Comparison of ENCODE assay signal across 18 mouse cellular contexts in genomic region chr5:118808946-118809345, GRCm38 (mm10).
A peak's percentile ranks its signal among the peaks of the same experiment; 100 is the strongest.
DNase-seq lines count a peak whose midpoint lies in the region; TF ChIP-seq lines count a peak whose summit lies in the region.
"Had no signal": no experiment of that assay in that cellular context is flagged by ENCODE, and none has a peak within 500 bp of the region (broad histone marks: within the 10 kb centered on the region; RNA-seq: fewer than 3 reads in every experiment).

No protein-coding gene starts in this region.

- H3K9me3 ChIP-seq in heart, embryonic 10.5 days = no peaks in the 10 kb centered on the region
- H3K9me3 ChIP-seq: embryonic facial prominence, embryonic 10.5 days; embryonic facial prominence, embryonic 12.5 days; forebrain, embryonic 12.5 days had no signal

- peak; percentile 9 to 14 for DNase-seq in heart, adult 18-20 months
- no peak for DNase-seq in heart, embryonic 10.5 days (ENCODE audit: low spot score)
- DNase-seq in R1 (ENCODE audit: low read depth, low spot score) = peak; percentile 73
- peak; percentile 51 for DNase-seq in ZHBTc4 (ENCODE audit: low read depth, low spot score)
- no peak for DNase-seq in spleen, postnatal 4 days (ENCODE audit: low spot score in 2 of 2)
- DNase-seq in adrenal gland, adult 8-10 months = no peak
- DNase-seq: adrenal gland, adult 2 months; adrenal gland, postnatal 14 days; adrenal gland, postnatal 36 days; cerebellum, adult 11-12 months; cerebellum, adult 2 months; cerebellum, adult 9-10 months; cerebellum, postnatal 10 days; cerebellum, postnatal 25 days had no signal

- peak overlapping the region; percentile 18 for H3K4me2 ChIP-seq in myocyte (ENCODE audit: low read depth)
- H3K4me2 ChIP-seq: embryonic facial prominence, embryonic 12.5 days; forebrain, embryonic 12.5 days had no signal

- H3K4me1 ChIP-seq in heart, embryonic 10.5 days = peaks cover 20% of the 10 kb centered on the region

- TF ChIP-seq POLR2A in myocyte (IDR thresholded peaks at IDR 0.05; ENCODE audit: insufficient read length, low read depth) = no peak

- no peak overlapping the region for H3ac ChIP-seq in myocyte (ENCODE audit: control insufficient read depth, insufficient read length)

- H3K4me3 ChIP-seq in heart, embryonic 10.5 days = no peak overlapping the region
- no peak overlapping the region for H3K4me3 ChIP-seq in myocyte
- H3K4me3 ChIP-seq: embryonic facial prominence, embryonic 10.5 days; embryonic facial prominence, embryonic 12.5 days; forebrain, embryonic 12.5 days had no signal

- no peak overlapping the region for H3K27ac ChIP-seq in heart, embryonic 10.5 days
- H3K27ac ChIP-seq: embryonic facial prominence, embryonic 10.5 days; embryonic facial prominence, embryonic 12.5 days; forebrain, embryonic 12.5 days had no signal

- H3K27me3 ChIP-seq in heart, embryonic 10.5 days (ENCODE audit: insufficient read depth, poor library complexity, severe bottlenecking) = 0 out of 2 replicates have a peak, but pooled peaks cover 6% of the 10 kb centered on the region
- no peaks in the 10 kb centered on the region for H3K27me3 ChIP-seq in myocyte (ENCODE audit: control insufficient read depth, insufficient read depth, insufficient read length)
- H3K27me3 ChIP-seq: embryonic facial prominence, embryonic 12.5 days had no signal

- WGBS in heart, embryonic 10.5 days = 78% methylated on average over 12 of the region's 12 CpGs

- no peaks in the 10 kb centered on the region for H3K79me2 ChIP-seq in myocyte (ENCODE audit: control insufficient read depth, insufficient read depth)

- H3K36me3 ChIP-seq in heart, embryonic 10.5 days = no peaks in the 10 kb centered on the region
- H3K36me3 ChIP-seq in myocyte (ENCODE audit: control insufficient read depth, insufficient read depth) = no peaks in the 10 kb centered on the region
- H3K36me3 ChIP-seq: embryonic facial prominence, embryonic 10.5 days; embryonic facial prominence, embryonic 12.5 days; forebrain, embryonic 12.5 days had no signal

TF ChIP-seq in myocyte, 11 proteins besides CTCF, POLR2A, EP300 and RAD21:
- TF ChIP-seq SRF (IDR thresholded peaks at IDR 0.05; ENCODE audit: control insufficient read depth, insufficient read length, low read depth) (no peak), TCF12 (IDR thresholded peaks at IDR 0.05; ENCODE audit: insufficient read depth, poor library complexity, severe bottlenecking) (no peak), USF1 (IDR thresholded peaks at IDR 0.05; ENCODE audit: low read depth) (no peak), CEBPB (IDR thresholded peaks at IDR 0.05; ENCODE audit: insufficient read depth, poor library complexity, severe bottlenecking) (no peak), POLR2AphosphoS2 (IDR thresholded peaks at IDR 0.05; ENCODE audit: insufficient read length, low read depth) (no peak), MYOD1 (IDR thresholded peaks at IDR 0.05; ENCODE audit: control insufficient read depth in 1 of 3, insufficient read length in 2 of 3, low read depth in 2 of 3) (no peak), REST (IDR thresholded peaks at IDR 0.05; ENCODE audit: insufficient read depth, insufficient read length) (no peak), E2F4 (IDR thresholded peaks at IDR 0.05; ENCODE audit: insufficient read depth) (no peak), MYOG (IDR thresholded peaks at IDR 0.05; ENCODE audit: control insufficient read depth in 1 of 3, insufficient read depth in 1 of 3, insufficient read length in 2 of 3, low read depth in 2 of 3) (no peak), MAX (IDR thresholded peaks at IDR 0.05; ENCODE audit: low read depth) (no peak), TCF3 (IDR thresholded peaks at IDR 0.05; ENCODE audit: insufficient read length, low read depth) (no peak)

Comparison
In these comparisons a context has a peak if more than half of its experiments do, and no peak if none do; other contexts are left out.
1. DNase-seq: peak in heart, adult 18-20 months (2 of 2), R1 (single experiment) and ZHBTc4 (single experiment); none in heart, embryonic 10.5 days (single experiment), spleen, postnatal 4 days (0 of 2) and adrenal gland, adult 8-10 months (single experiment).